Mouse (Mus musculus): ENCODE measurements around the gene Tcf25. TPM values are rescaled to one million over a fixed set of nuclear protein-coding genes. Genes with fewer than 3 reads are reported as not detected.

Tcf25 gene
- polyA plus RNA-seq, 1 experiment from 2014 or later: 137 TPM

DNA sequence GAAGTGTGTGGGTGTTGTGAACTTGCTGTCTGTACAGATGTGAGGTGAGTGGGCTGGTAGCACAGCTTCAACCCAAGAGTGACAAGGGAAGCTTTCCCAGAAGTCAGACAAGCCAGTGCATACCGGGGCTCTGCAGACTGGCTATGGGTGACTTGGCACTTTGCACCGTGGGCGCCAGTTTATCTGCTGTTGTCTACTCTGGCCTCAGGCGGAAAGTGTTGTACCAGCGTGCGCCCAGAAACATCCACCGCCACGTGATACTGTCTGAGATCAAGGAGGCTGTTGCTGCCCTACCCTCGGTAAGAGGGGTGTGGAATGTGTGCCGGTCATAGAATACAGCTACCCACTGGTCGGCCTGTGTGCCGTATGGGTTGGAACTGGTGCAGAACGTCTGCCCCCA is 24.8 kb downstream of the Tcf25 start:
- no peak overlapping the region for H3K27ac ChIP-seq
- 89% methylated on average over 13 of the region's 13 CpGs for WGBS
- H3K4me2 ChIP-seq: no peak overlapping the region
- no peak for ATAC-seq (replicated peaks; ENCODE audit: insufficient number of reproducible peaks, insufficient read depth, low FRiP score, low read depth)
- H3K27me3 ChIP-seq: no peaks in the 10 kb centered on the region
- no peak overlapping the region for H3K4me3 ChIP-seq
- H3K4me1 ChIP-seq (replicated peaks): no peaks in the 10 kb centered on the region
- H3K9ac ChIP-seq: no peak overlapping the region
- H3K9me3 ChIP-seq (replicated peaks): no peaks in the 10 kb centered on the region
- peaks cover 96% of the 10 kb centered on the region for H3K36me3 ChIP-seq

DNA sequence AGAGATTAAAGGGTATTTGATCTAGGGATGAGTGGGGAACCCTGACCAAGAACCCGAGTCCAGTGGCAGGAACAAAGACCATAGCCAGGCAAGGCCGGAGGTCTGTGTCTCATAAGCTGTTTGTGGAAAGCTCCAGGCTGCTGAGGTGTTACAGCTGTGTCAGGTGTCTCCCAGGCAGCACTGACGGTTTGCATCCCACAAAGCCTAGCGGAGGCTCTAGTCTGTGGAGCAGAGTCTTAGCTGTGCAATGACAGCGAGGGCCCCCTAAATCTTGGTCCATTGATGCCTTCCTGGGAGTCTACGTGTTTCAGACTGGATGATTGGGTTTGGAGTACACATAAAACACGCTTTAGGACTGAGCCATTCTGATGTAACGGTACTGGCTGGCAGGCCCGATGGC is 28.4 kb downstream of the Tcf25 start:
- Histone ChIP-seq H3K9me3 (replicated peaks) (no peaks in the 10 kb centered on the region), H3K27ac (no peak overlapping the region), H3K27me3 (peaks cover 1% of the 10 kb centered on the region), H3K4me3 (no peak overlapping the region), H3K36me3 (peaks cover 61% of the 10 kb centered on the region), H3K4me1 (replicated peaks) (peaks cover 1% of the 10 kb centered on the region; the same call in 1 of the 2 replicates), H3K9ac (no peak overlapping the region), H3K4me2 (no peak overlapping the region)
- 89% methylated on average over 9 of the region's 9 CpGs for WGBS
- ATAC-seq (replicated peaks; ENCODE audit: insufficient number of reproducible peaks, insufficient read depth, low FRiP score, low read depth): no peak

DNA sequence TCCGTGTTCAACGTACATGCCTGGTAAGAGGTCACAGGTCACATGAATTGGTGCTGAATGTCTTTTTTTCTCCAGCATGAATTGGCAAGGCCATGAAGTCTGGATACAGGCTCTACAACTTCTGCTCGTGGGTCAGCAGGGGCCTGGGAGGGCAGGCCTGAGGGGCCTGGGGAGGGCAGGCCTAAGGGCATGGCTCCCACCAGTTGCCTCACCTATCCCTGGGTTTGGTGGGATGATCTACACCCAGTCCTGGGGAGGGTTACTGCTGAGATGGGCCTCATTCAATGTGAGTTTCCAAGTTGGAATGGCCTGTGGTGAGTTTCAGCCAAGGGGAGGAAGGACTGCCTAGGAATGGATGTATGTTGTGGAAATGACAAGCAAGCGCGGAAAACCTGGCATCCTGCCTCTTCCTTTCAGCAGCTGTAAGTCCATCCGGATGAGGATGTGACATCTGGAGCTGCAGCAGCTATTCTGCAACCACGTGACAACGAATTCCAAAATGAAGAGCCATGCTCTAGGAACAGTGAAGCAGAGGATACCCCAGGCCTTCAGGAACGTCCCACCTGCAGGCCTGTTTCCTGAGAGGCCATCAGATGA is 29.3 kb downstream of the Tcf25 start:
- Histone ChIP-seq H3K4me3 (no peak overlapping the region), H3K27ac (no peak overlapping the region), H3K4me1 (replicated peaks) (peaks cover 2% of the 10 kb centered on the region; the same call in 1 of the 2 replicates), H3K9me3 (replicated peaks) (no peaks in the 10 kb centered on the region), H3K27me3 (peaks cover 10% of the 10 kb centered on the region), H3K36me3 (peaks cover 53% of the 10 kb centered on the region), H3K4me2 (no peak overlapping the region), H3K9ac (no peak overlapping the region)
- no peak for ATAC-seq (replicated peaks; ENCODE audit: insufficient number of reproducible peaks, insufficient read depth, low FRiP score, low read depth)
- WGBS: 79% methylated on average over 9 of the region's 9 CpGs

DNA sequence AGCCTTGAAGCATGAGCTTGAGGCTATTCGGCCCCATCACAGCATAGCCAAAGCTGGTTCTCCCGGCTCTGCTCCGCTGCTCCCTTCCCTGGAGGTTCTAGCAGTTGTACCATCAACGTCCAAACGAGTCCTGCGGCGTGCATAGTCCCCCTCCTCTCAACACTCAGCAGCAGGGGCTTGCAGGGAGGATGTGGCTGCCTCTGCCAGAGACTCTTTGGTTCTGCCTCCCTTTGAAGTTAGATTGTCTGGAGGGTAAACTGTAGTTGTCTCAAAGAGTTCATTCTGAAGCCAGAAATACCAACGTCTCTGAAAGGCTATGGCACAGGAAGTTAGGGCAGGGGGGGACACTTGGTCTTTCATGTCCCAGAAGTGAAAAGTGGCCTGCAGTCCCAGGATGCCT is 31.0 kb downstream of the Tcf25 start:
- no peak overlapping the region for H3K9ac ChIP-seq
- no peak for ATAC-seq (replicated peaks; ENCODE audit: insufficient number of reproducible peaks, insufficient read depth, low FRiP score, low read depth)
- peaks cover 17% of the 10 kb centered on the region for H3K4me1 ChIP-seq (replicated peaks)
- H3K9me3 ChIP-seq (replicated peaks): no peaks in the 10 kb centered on the region
- WGBS: 47% methylated on average over 8 of the region's 8 CpGs
- no peak overlapping the region for H3K4me3 ChIP-seq
- peaks cover 18% of the 10 kb centered on the region for H3K27me3 ChIP-seq
- peak overlapping the region; percentile 16; the same call in 1 of the 2 replicates for H3K27ac ChIP-seq
- H3K36me3 ChIP-seq: peaks cover 36% of the 10 kb centered on the region
- no peak overlapping the region for H3K4me2 ChIP-seq

DNA sequence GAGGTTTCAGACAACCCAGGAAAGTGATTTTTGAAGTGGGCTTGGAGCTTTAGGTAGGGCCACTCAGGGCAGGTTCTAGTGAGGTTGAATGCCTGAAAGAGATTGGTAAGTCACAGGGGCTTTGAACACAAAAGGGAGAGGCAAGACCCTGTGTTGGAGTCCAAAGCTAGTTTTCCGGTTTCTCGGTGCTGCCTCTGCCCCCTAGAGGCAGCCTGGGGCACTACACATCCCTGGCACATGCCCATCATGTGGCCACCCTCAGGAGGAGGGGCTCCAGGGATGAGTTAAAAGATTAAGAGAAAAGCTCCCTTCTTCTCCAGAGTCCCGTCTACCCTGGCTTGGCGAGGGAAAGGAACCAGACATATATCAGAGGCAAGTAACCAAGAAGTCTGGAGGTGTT is 33.2 kb downstream of the Tcf25 start, which contains the start of gene Mc1r:
Gene Mc1r, plus strand, starts transcription at position 322 of the 400 bp plus-strand sequence.
- H3K27ac ChIP-seq: no peak within 1 kb of the TSS
- no peaks in the 10 kb centered on the region for H3K9me3 ChIP-seq (replicated peaks)
- ATAC-seq (replicated peaks; ENCODE audit: insufficient number of reproducible peaks, insufficient read depth, low FRiP score, low read depth): no peak
- no peak within 1 kb of the TSS for H3K9ac ChIP-seq
- H3K4me2 ChIP-seq: no peak within 1 kb of the TSS; the same call in 1 of the 2 replicates
- H3K4me1 ChIP-seq (replicated peaks): peaks cover 36% of the 10 kb centered on the region
- peaks cover 15% of the 10 kb centered on the region; the same call in 1 of the 2 replicates for H3K36me3 ChIP-seq
- 8% methylated on average over 4 of the region's 4 CpGs for WGBS
- peaks cover 39% of the 10 kb centered on the region for H3K27me3 ChIP-seq
- no peak within 1 kb of the TSS for H3K4me3 ChIP-seq

DNA sequence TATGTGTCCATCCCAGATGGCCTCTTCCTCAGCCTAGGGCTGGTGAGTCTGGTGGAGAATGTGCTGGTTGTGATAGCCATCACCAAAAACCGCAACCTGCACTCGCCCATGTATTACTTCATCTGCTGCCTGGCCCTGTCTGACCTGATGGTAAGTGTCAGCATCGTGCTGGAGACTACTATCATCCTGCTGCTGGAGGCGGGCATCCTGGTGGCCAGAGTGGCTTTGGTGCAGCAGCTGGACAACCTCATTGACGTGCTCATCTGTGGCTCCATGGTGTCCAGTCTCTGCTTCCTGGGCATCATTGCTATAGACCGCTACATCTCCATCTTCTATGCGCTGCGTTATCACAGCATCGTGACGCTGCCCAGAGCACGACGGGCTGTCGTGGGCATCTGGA is 34.1 kb downstream of the Tcf25 start:
- Histone ChIP-seq H3K36me3 (peaks cover 8% of the 10 kb centered on the region; the same call in 1 of the 2 replicates), H3K4me1 (replicated peaks) (peaks cover 40% of the 10 kb centered on the region), H3K4me2 (no peak overlapping the region), H3K9me3 (replicated peaks) (no peaks in the 10 kb centered on the region), H3K9ac (no peak overlapping the region), H3K27me3 (peaks cover 48% of the 10 kb centered on the region), H3K27ac (no peak overlapping the region), H3K4me3 (no peak overlapping the region)
- ATAC-seq (replicated peaks; ENCODE audit: insufficient number of reproducible peaks, insufficient read depth, low FRiP score, low read depth): no peak
- WGBS: 85% methylated on average over 13 of the region's 13 CpGs

DNA sequence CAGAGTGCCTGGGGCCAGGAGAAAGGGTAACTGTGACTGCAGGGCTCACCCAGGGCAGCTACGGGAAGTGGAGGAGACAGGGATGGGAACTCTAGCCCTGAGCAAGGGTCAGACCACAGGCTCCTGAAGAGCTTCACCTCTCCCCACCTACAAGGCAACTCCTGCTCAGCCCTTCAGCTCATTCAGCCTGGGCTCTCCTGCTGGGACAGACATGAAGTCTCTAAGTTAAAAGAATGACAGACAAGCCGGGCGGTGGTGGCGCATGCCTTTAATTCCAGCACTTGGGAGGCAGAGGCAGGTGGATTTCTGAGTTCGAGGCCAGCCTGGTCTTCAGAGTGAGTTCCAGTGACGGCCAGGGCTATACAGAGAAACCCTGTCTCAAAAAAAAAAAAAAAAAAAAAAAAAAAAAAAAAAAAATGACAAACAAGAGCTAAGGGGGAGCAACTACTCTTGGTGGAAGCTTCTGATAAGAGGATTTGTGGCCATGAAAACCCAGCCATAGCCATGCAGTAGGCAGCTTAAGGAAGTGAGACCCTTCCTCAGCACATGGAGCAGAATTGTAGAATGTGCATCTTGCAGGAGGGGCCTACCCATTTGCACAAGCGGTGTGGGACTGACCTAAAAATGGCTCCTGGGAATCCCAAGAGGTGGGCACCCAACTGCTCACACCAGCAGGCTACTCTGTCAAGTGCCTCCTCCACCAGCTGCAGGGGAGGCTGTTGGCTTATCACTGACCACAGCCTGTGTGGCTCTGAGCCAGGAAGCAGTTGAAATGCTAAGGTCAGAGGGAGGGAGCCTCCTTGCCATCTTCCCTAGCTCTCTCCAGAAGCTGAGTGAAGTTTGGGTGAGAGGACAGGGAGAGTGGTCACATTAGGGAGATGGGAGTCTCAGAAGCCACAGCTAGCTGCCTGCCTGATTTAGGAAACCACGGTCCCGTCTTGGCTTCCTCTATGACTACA is 35.3 kb downstream of the Tcf25 start:
- WGBS: 55% methylated on average over 9 of the region's 9 CpGs
- no peak overlapping the region for H3K9ac ChIP-seq
- ATAC-seq (replicated peaks; ENCODE audit: insufficient number of reproducible peaks, insufficient read depth, low FRiP score, low read depth): no peak
- H3K27ac ChIP-seq: no peak overlapping the region
- no peaks in the 10 kb centered on the region for H3K36me3 ChIP-seq
- H3K4me3 ChIP-seq: no peak overlapping the region
- peaks cover 40% of the 10 kb centered on the region for H3K4me1 ChIP-seq (replicated peaks)
- no peak overlapping the region for H3K4me2 ChIP-seq
- H3K27me3 ChIP-seq: peaks cover 60% of the 10 kb centered on the region
- H3K9me3 ChIP-seq (replicated peaks): no peaks in the 10 kb centered on the region

DNA sequence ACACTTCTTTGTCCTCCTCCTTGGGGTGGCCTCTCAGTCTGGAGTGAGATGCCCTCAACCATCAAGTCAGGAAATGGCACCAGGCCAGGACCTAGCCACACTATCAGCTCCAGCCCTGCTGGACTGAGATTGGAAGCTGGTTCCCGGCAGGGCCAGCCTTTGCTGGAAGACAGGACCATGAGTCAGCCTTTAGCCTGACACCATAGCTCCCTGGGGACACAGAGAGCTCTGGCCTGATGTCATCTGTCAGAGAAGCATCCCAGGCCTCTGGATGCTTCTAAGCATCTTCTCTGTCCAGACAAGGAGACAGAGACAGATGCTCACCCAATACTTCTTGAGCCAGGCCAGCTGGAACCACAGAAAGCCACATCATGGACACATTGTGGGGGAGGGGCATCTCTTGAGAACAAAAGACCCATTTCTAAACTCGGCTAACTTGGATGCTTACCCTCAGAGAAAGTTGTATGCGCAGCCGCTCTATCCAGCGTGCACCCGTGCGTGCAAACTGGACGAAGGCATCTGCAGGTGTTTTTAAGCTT is 36.6 kb downstream of the Tcf25 start:
- H3K4me3 ChIP-seq: no peak overlapping the region
- no peak overlapping the region for H3K9ac ChIP-seq
- no peak overlapping the region for H3K27ac ChIP-seq
- no peaks in the 10 kb centered on the region for H3K9me3 ChIP-seq (replicated peaks)
- peaks cover 65% of the 10 kb centered on the region for H3K27me3 ChIP-seq
- no peaks in the 10 kb centered on the region for H3K36me3 ChIP-seq
- 0 out of 2 replicates have a peak, but pooled peaks have one; percentile 25 for ATAC-seq (replicated peaks; ENCODE audit: insufficient number of reproducible peaks, insufficient read depth, low FRiP score, low read depth)
- peaks cover 40% of the 10 kb centered on the region for H3K4me1 ChIP-seq (replicated peaks)
- H3K4me2 ChIP-seq: no peak overlapping the region
- WGBS: 55% methylated on average over 8 of the region's 8 CpGs

DNA sequence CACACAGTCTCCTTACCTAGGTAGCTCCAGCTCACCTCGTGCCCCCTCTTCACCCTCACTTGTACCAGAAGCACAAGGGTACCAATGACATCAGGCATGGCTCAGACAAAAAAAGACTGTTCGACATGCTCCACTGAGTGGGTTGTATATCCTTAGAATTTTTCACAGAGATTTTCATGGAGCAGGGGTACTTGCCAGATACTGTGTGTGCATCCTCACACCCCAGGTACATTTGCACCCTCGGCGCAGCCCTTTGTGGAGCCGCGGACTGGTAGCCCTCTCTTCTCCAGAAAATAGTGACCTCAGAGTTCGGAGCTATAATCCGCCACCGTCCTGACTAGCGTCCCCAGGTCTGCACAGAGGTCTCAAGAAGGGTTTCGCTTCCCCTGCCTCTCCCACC is 37.2 kb downstream of the Tcf25 start:
- Histone ChIP-seq H3K4me3 (peak overlapping the region; percentile 39), H3K4me2 (peak overlapping the region; percentile 63), H3K9me3 (replicated peaks) (no peaks in the 10 kb centered on the region), H3K9ac (no peak overlapping the region), H3K4me1 (replicated peaks) (peaks cover 40% of the 10 kb centered on the region), H3K27me3 (peaks cover 65% of the 10 kb centered on the region), H3K36me3 (no peaks in the 10 kb centered on the region), H3K27ac (no peak overlapping the region)
- 12% methylated on average over 11 of the region's 11 CpGs for WGBS
- no peak for ATAC-seq (replicated peaks; ENCODE audit: insufficient number of reproducible peaks, insufficient read depth, low FRiP score, low read depth)

DNA sequence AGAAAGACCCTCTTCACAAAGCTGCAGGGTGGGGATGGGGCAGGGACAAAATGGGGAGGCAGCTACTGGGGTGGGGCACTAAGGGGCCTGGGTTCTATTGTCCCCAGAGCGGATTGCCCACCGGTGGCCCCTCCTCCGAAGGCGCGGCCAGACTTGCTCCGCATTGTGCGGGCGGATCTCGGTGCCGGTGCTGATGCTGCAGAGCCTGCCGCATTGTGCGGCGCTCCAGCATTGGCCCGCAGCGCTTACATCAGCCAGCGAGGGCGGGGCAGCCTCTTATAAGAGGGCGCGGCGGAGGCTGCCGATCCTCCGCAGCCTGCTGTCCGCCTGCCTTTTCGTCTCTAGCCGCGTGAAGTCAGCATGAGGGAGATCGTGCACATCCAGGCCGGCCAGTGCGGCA is 37.7 kb downstream of the Tcf25 start, which contains the start of gene Tubb3:
Gene Tubb3, plus strand, starts transcription at position 179 of the 400 bp plus-strand sequence.
- peaks cover 65% of the 10 kb centered on the region for H3K27me3 ChIP-seq
- H3K36me3 ChIP-seq: no peaks in the 10 kb centered on the region
- WGBS: under 1% methylated on average over 29 of the region's 29 CpGs
- no peak within 1 kb of the TSS for H3K27ac ChIP-seq
- H3K4me1 ChIP-seq (replicated peaks): peaks cover 40% of the 10 kb centered on the region
- ATAC-seq (replicated peaks; ENCODE audit: insufficient number of reproducible peaks, insufficient read depth, low FRiP score, low read depth): peak; percentile 67; the same call in 1 of the 2 replicates
- H3K4me3 ChIP-seq: peak within 1 kb of the TSS; percentile 39
- no peak within 1 kb of the TSS for H3K9ac ChIP-seq
- H3K4me2 ChIP-seq: peak within 1 kb of the TSS; percentile 63
- H3K9me3 ChIP-seq (replicated peaks): no peaks in the 10 kb centered on the region

DNA sequence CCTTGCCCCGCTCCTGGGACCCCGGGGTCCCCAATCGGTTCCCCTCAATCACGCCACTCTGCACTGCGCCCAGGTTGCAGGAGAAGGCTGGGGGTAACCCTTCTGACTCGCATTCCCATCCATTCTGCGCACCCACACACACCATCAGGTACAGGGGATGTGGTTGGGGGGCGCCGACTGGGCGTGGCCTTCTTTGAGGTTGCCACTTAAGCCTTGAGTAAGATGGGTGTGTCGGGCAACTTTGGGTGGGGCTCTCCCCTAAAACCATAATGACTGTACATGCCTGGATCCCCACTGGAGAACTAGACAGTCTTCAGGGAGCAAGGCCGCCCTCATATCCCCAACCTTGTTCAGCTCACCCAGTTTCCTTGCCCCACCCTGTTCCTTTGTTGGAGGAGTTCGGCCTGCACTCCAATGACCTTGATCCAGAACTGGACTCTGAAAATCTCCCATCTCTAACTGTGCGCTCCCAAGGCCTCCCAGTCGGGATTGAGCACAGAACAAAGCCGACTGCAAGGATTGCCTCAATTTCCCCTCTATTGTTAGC is 38.3 kb downstream of the Tcf25 start:
- H3K9ac ChIP-seq: no peak overlapping the region
- peak overlapping the region; percentile 39 for H3K4me3 ChIP-seq
- no peak overlapping the region for H3K27ac ChIP-seq
- no peak for ATAC-seq (replicated peaks; ENCODE audit: insufficient number of reproducible peaks, insufficient read depth, low FRiP score, low read depth)
- peak overlapping the region; percentile 63 for H3K4me2 ChIP-seq
- 10% methylated on average over 16 of the region's 16 CpGs for WGBS
- H3K4me1 ChIP-seq (replicated peaks): peaks cover 40% of the 10 kb centered on the region
- no peaks in the 10 kb centered on the region for H3K36me3 ChIP-seq
- H3K27me3 ChIP-seq: peaks cover 64% of the 10 kb centered on the region
- no peaks in the 10 kb centered on the region for H3K9me3 ChIP-seq (replicated peaks)

All from heart, embryonic 15.5 days (tissue).